ENCODE assay signal across 11 mouse cellular contexts in genomic region chr2:119803618-119804274, GRCm38 (mm10). TPM values are rescaled to one million over a fixed set of nuclear protein-coding genes. Genes with fewer than 3 reads are reported as not detected.
DNase-seq lines count a peak whose midpoint lies in the region; ATAC-seq and TF ChIP-seq lines count a peak whose summit lies in the region.
"Had no signal": no experiment of that assay in that cellular context is flagged by ENCODE, and none has a peak within 500 bp of the region (broad histone marks: within the 10 kb centered on the region; RNA-seq: fewer than 3 reads in every experiment).

No protein-coding gene starts in this region.

- H3K9me3 ChIP-seq in forebrain, embryonic 11.5 days (ENCODE audit: control insufficient read depth, low read length): no peaks in the 10 kb centered on the region
- no peaks in the 10 kb centered on the region for H3K9me3 ChIP-seq in forebrain, postnatal 0 days (ENCODE audit: low read length)
- H3K9me3 ChIP-seq in midbrain, embryonic 11.5 days (ENCODE audit: control insufficient read depth, low read length): no peaks in the 10 kb centered on the region
- no peaks in the 10 kb centered on the region for H3K9me3 ChIP-seq in midbrain, embryonic 15.5 days
- H3K9me3 ChIP-seq in hindbrain, embryonic 12.5 days (replicated peaks): no peaks in the 10 kb centered on the region
- H3K9me3 ChIP-seq in stomach, embryonic 16.5 days (replicated peaks; ENCODE audit: control insufficient read depth, low read length): no peaks in the 10 kb centered on the region

- TF ChIP-seq CTCF in forebrain, postnatal 0 days (IDR thresholded peaks at IDR 0.05; ENCODE audit: low read depth): no peak
- no peak for TF ChIP-seq CTCF in thymus, adult 2 months (IDR thresholded peaks at IDR 0.05; ENCODE audit: borderline replicate concordance, control insufficient read depth, extremely low read depth, insufficient read depth, low read length, poor library complexity)

- peaks cover 42% of the 10 kb centered on the region for H3K4me1 ChIP-seq in forebrain, embryonic 11.5 days (replicated peaks; ENCODE audit: control insufficient read depth, insufficient read depth, low read length)
- H3K4me1 ChIP-seq in forebrain, postnatal 0 days (ENCODE audit: insufficient read depth): peaks cover 8% of the 10 kb centered on the region
- peaks cover 47% of the 10 kb centered on the region for H3K4me1 ChIP-seq in midbrain, embryonic 11.5 days (ENCODE audit: control insufficient read depth, insufficient read depth, low read length)
- H3K4me1 ChIP-seq in midbrain, embryonic 15.5 days: peaks cover 45% of the 10 kb centered on the region
- H3K4me1 ChIP-seq in hindbrain, embryonic 12.5 days: peaks cover 61% of the 10 kb centered on the region
- H3K4me1 ChIP-seq in stomach, embryonic 16.5 days (ENCODE audit: control insufficient read depth, insufficient read depth, low read length): peaks cover 59% of the 10 kb centered on the region
- H3K4me1 ChIP-seq in thymus, adult 2 months (replicated peaks; ENCODE audit: control insufficient read depth, insufficient read depth, low read length): peaks cover 12% of the 10 kb centered on the region

- H3K4me2 ChIP-seq in forebrain, embryonic 11.5 days (ENCODE audit: low read depth, low read length, severe bottlenecking): peak overlapping the region; percentile 22; the same call in 1 of the 2 replicates
- H3K4me2 ChIP-seq in forebrain, postnatal 0 days (ENCODE audit: low read depth): no peak overlapping the region
- H3K4me2 ChIP-seq in midbrain, embryonic 11.5 days: peak overlapping the region; percentile 24; the same call in 1 of the 2 replicates
- no peak overlapping the region for H3K4me2 ChIP-seq in midbrain, embryonic 15.5 days
- 0 out of 2 replicates have a peak overlapping the region, but pooled peaks have one; percentile 12 for H3K4me2 ChIP-seq in hindbrain, embryonic 12.5 days (replicated peaks)
- no peak overlapping the region for H3K4me2 ChIP-seq in stomach, embryonic 16.5 days (ENCODE audit: low read depth, low read length)

- 5% methylated on average over 6 of the region's 6 CpGs for WGBS in forebrain, embryonic 11.5 days
- WGBS in forebrain, postnatal 0 days: 14% methylated on average over 6 of the region's 6 CpGs
- WGBS in midbrain, embryonic 11.5 days: 12% methylated on average over 6 of the region's 6 CpGs
- 10% methylated on average over 6 of the region's 6 CpGs for WGBS in midbrain, embryonic 15.5 days
- WGBS in hindbrain, embryonic 12.5 days: 14% methylated on average over 6 of the region's 6 CpGs
- WGBS in stomach, embryonic 16.5 days: 51% methylated on average over 6 of the region's 6 CpGs
- WGBS in thymus, adult 2 months: 85% methylated on average over 6 of the region's 6 CpGs

- H3K9ac ChIP-seq in forebrain, embryonic 11.5 days (ENCODE audit: low read length): peak overlapping the region; percentile 17
- H3K9ac ChIP-seq in forebrain, postnatal 0 days: no peak overlapping the region
- H3K9ac ChIP-seq in midbrain, embryonic 11.5 days (ENCODE audit: low read length): peak overlapping the region; percentile 24; the same call in 1 of the 2 replicates
- no peak overlapping the region for H3K9ac ChIP-seq in midbrain, embryonic 15.5 days
- peak overlapping the region; percentile 24; the same call in 1 of the 2 replicates for H3K9ac ChIP-seq in hindbrain, embryonic 12.5 days
- 0 out of 2 replicates have a peak overlapping the region, but pooled peaks have one; percentile 12 for H3K9ac ChIP-seq in stomach, embryonic 16.5 days (ENCODE audit: low read length)

- peaks cover 2% of the 10 kb centered on the region; the same call in 1 of the 2 replicates for H3K27me3 ChIP-seq in forebrain, embryonic 11.5 days (ENCODE audit: control insufficient read depth, insufficient read depth, low read length)
- no peaks in the 10 kb centered on the region for H3K27me3 ChIP-seq in forebrain, postnatal 0 days (ENCODE audit: insufficient read depth, low read length)
- H3K27me3 ChIP-seq in midbrain, embryonic 11.5 days (ENCODE audit: control insufficient read depth, insufficient read depth, low read length): no peaks in the 10 kb centered on the region
- H3K27me3 ChIP-seq in midbrain, embryonic 15.5 days (replicated peaks): peaks cover 3% of the 10 kb centered on the region; the same call in 1 of the 2 replicates
- peaks cover 13% of the 10 kb centered on the region; the same call in 1 of the 2 replicates for H3K27me3 ChIP-seq in hindbrain, embryonic 12.5 days
- no peaks in the 10 kb centered on the region for H3K27me3 ChIP-seq in stomach, embryonic 16.5 days (ENCODE audit: control insufficient read depth, insufficient read depth, low read length)
- peaks cover 11% of the 10 kb centered on the region for H3K27me3 ChIP-seq in thymus, adult 2 months (ENCODE audit: control insufficient read depth, insufficient read depth, low read length)

- H3K36me3 ChIP-seq in forebrain, embryonic 11.5 days (ENCODE audit: control insufficient read depth, insufficient read depth, low read length): no peaks in the 10 kb centered on the region; the same call in 1 of the 2 replicates
- H3K36me3 ChIP-seq in forebrain, postnatal 0 days (ENCODE audit: insufficient read depth): peaks cover 9% of the 10 kb centered on the region; the same call in 1 of the 2 replicates
- peaks cover 2% of the 10 kb centered on the region; the same call in 1 of the 2 replicates for H3K36me3 ChIP-seq in midbrain, embryonic 11.5 days (ENCODE audit: control insufficient read depth, insufficient read depth, low read length)
- H3K36me3 ChIP-seq in midbrain, embryonic 15.5 days (replicated peaks): no peaks in the 10 kb centered on the region
- peaks cover 11% of the 10 kb centered on the region; the same call in 1 of the 2 replicates for H3K36me3 ChIP-seq in hindbrain, embryonic 12.5 days
- no peaks in the 10 kb centered on the region; the same call in 1 of the 2 replicates for H3K36me3 ChIP-seq in stomach, embryonic 16.5 days (ENCODE audit: control insufficient read depth, insufficient read depth, low read length)
- H3K36me3 ChIP-seq in thymus, adult 2 months (ENCODE audit: control insufficient read depth, insufficient read depth, low read length): no peaks in the 10 kb centered on the region

- ATAC-seq in forebrain, embryonic 11.5 days (replicated peaks; ENCODE audit: low FRiP score): no peak
- ATAC-seq in forebrain, postnatal 0 days: no peak
- ATAC-seq in midbrain, embryonic 11.5 days (ENCODE audit: low FRiP score): no peak
- ATAC-seq in midbrain, embryonic 15.5 days (replicated peaks): no peak
- ATAC-seq in hindbrain, embryonic 12.5 days (ENCODE audit: low FRiP score): peak; percentile 39
- ATAC-seq in stomach, embryonic 16.5 days (ENCODE audit: insufficient read depth, low FRiP score): no peak
- no peak for ATAC-seq in granulocyte monocyte progenitor cell, adult 5-6 weeks (replicated peaks; ENCODE audit: poor library complexity, severe bottlenecking)

- TF ChIP-seq POLR2A in thymus, adult 2 months (IDR thresholded peaks at IDR 0.05; ENCODE audit: control insufficient read depth, extremely low read depth, insufficient read depth, low read length, poor library complexity): no peak

- DNase-seq in forebrain, embryonic 11.5 days (ENCODE audit: low spot score): no peak
- DNase-seq in forebrain, postnatal 0 days: no peak
- peak; percentile 90 for DNase-seq in midbrain, embryonic 11.5 days (ENCODE audit: low spot score, missing footprints)
- no peak for DNase-seq in thymus, adult 2 months
- DNase-seq: gastrocnemius, postnatal 10 days; kidney, postnatal 25 days; lung, postnatal 14 days had no signal

- no peak overlapping the region for H3K4me3 ChIP-seq in forebrain, embryonic 11.5 days (ENCODE audit: low read depth, low read length)
- no peak overlapping the region for H3K4me3 ChIP-seq in forebrain, postnatal 0 days (ENCODE audit: low read depth, low read length)
- H3K4me3 ChIP-seq in midbrain, embryonic 11.5 days (ENCODE audit: low read depth, low read length): no peak overlapping the region
- no peak overlapping the region for H3K4me3 ChIP-seq in midbrain, embryonic 15.5 days
- H3K4me3 ChIP-seq in hindbrain, embryonic 12.5 days: no peak overlapping the region
- no peak overlapping the region for H3K4me3 ChIP-seq in stomach, embryonic 16.5 days (replicated peaks; ENCODE audit: low read length)
- no peak overlapping the region for H3K4me3 ChIP-seq in thymus, adult 2 months (ENCODE audit: control insufficient read depth, insufficient read depth, low read length)

- H3K27ac ChIP-seq in forebrain, embryonic 11.5 days (ENCODE audit: low read depth, low read length): peak overlapping the region; percentile 25; the same call in 1 of the 2 replicates
- H3K27ac ChIP-seq in forebrain, postnatal 0 days (ENCODE audit: low read depth, low read length): no peak overlapping the region
- no peak overlapping the region for H3K27ac ChIP-seq in midbrain, embryonic 11.5 days (ENCODE audit: low read depth, low read length)
- no peak overlapping the region for H3K27ac ChIP-seq in midbrain, embryonic 15.5 days
- peak overlapping the region; percentile 67 for H3K27ac ChIP-seq in hindbrain, embryonic 12.5 days
- peak overlapping the region; percentile 59; the same call in 1 of the 2 replicates for H3K27ac ChIP-seq in stomach, embryonic 16.5 days (ENCODE audit: low read length)
- no peak overlapping the region for H3K27ac ChIP-seq in thymus, adult 2 months (ENCODE audit: control insufficient read depth, insufficient read depth, low read length)

RNA-seq across cellular contexts. Expression of gene Tyro3, which starts 6.2 kb away (rescaled TPM):
- polyA plus RNA-seq in forebrain, embryonic 11.5 days (2014; fragmentation: Nextera tagmentation; extraction: Ambion mirVana): 27.7 and 29.8 TPM in 2 replicates
- 46.6 and 47.5 TPM in 2 replicates for total RNA-seq in forebrain, postnatal 0 days (2014; rRNA removed)
- polyA plus RNA-seq in forebrain, postnatal 0 days (2015; fragmentation: Nextera tagmentation; extraction: Ambion mirVana): 17.3 and 18.5 TPM in 2 replicates
- 19.1 and 22.6 TPM in 2 replicates for polyA plus RNA-seq in midbrain, embryonic 11.5 days (2014; fragmentation: Nextera tagmentation; extraction: Ambion mirVana)
- polyA plus RNA-seq in midbrain, embryonic 15.5 days (2015; fragmentation: Nextera tagmentation; extraction: Ambion mirVana): 20.3 and 22.2 TPM in 2 replicates
- 27.1 and 27.8 TPM in 2 replicates for polyA plus RNA-seq in hindbrain, embryonic 12.5 days (2016; fragmentation: Nextera tagmentation; extraction: Ambion mirVana)
- 26.7 and 31.1 TPM in 2 replicates for polyA plus RNA-seq in stomach, embryonic 16.5 days (2015; fragmentation: Nextera tagmentation; extraction: Ambion mirVana)
- polyA plus RNA-seq in thymus, adult 2 months (2012; rRNA removed): 6.5 and 7.1 TPM in 2 replicates
- 0.15 TPM in 1 of 2 replicates, not detected in the other for total RNA-seq in granulocyte monocyte progenitor cell, adult 5-6 weeks (2014; fragmentation: Nextera tagmentation)
- total RNA-seq in granulocyte monocyte progenitor cell, adult 5-6 weeks (2017): not detected in 2 replicates

RNA-seq across cellular contexts. Expression of gene Rpap1, which starts 16.4 kb away (rescaled TPM):
- 38.1 and 40.3 TPM in 2 replicates for polyA plus RNA-seq in forebrain, embryonic 11.5 days (2014; fragmentation: Nextera tagmentation; extraction: Ambion mirVana)
- total RNA-seq in forebrain, postnatal 0 days (2014; rRNA removed): 18.9 and 20.4 TPM in 2 replicates
- 8.0 and 9.9 TPM in 2 replicates for polyA plus RNA-seq in forebrain, postnatal 0 days (2015; fragmentation: Nextera tagmentation; extraction: Ambion mirVana)
- polyA plus RNA-seq in midbrain, embryonic 11.5 days (2014; fragmentation: Nextera tagmentation; extraction: Ambion mirVana): 18.2 and 22.8 TPM in 2 replicates
- polyA plus RNA-seq in midbrain, embryonic 15.5 days (2015; fragmentation: Nextera tagmentation; extraction: Ambion mirVana): 21.3 and 21.6 TPM in 2 replicates
- polyA plus RNA-seq in hindbrain, embryonic 12.5 days (2016; fragmentation: Nextera tagmentation; extraction: Ambion mirVana): 29.3 and 31.0 TPM in 2 replicates
- polyA plus RNA-seq in stomach, embryonic 16.5 days (2015; fragmentation: Nextera tagmentation; extraction: Ambion mirVana): 26.1 and 26.7 TPM in 2 replicates
- 54.6 and 64.4 TPM in 2 replicates for polyA plus RNA-seq in thymus, adult 2 months (2012; rRNA removed)
- total RNA-seq in granulocyte monocyte progenitor cell, adult 5-6 weeks (2014; fragmentation: Nextera tagmentation): 15.8 and 16.1 TPM in 2 replicates
- total RNA-seq in granulocyte monocyte progenitor cell, adult 5-6 weeks (2017): 10.7 and 11.7 TPM in 2 replicates

RNA-seq across cellular contexts. Expression of gene Ltk, which starts 43.5 kb away (rescaled TPM):
- polyA plus RNA-seq in forebrain, embryonic 11.5 days (2014; fragmentation: Nextera tagmentation; extraction: Ambion mirVana): 0.11 and 0.19 TPM in 2 replicates
- 1.3 and 1.7 TPM in 2 replicates for total RNA-seq in forebrain, postnatal 0 days (2014; rRNA removed)
- 0.48 and 0.56 TPM in 2 replicates for polyA plus RNA-seq in forebrain, postnatal 0 days (2015; fragmentation: Nextera tagmentation; extraction: Ambion mirVana)
- 0.05 TPM in 1 of 2 replicates, not detected in the other for polyA plus RNA-seq in midbrain, embryonic 11.5 days (2014; fragmentation: Nextera tagmentation; extraction: Ambion mirVana)
- polyA plus RNA-seq in midbrain, embryonic 15.5 days (2015; fragmentation: Nextera tagmentation; extraction: Ambion mirVana): 2.2 and 3.5 TPM in 2 replicates
- polyA plus RNA-seq in hindbrain, embryonic 12.5 days (2016; fragmentation: Nextera tagmentation; extraction: Ambion mirVana): 0.23 and 0.34 TPM in 2 replicates
- 1.7 and 2.1 TPM in 2 replicates for polyA plus RNA-seq in stomach, embryonic 16.5 days (2015; fragmentation: Nextera tagmentation; extraction: Ambion mirVana)
- polyA plus RNA-seq in thymus, adult 2 months (2012; rRNA removed): 11.5 and 13.0 TPM in 2 replicates
- total RNA-seq in granulocyte monocyte progenitor cell, adult 5-6 weeks (2014; fragmentation: Nextera tagmentation): not detected in 2 replicates
- total RNA-seq in granulocyte monocyte progenitor cell, adult 5-6 weeks (2017): not detected in 2 replicates
- total RNA-seq: gastrocnemius, postnatal 10 days had no signal

Comparison
In these comparisons a context has a peak if more than half of its experiments do, and no peak if none do; other contexts are left out.
1. H3K27ac ChIP-seq: peak in forebrain, embryonic 11.5 days (single experiment), hindbrain, embryonic 12.5 days (single experiment) and stomach, embryonic 16.5 days (single experiment); none in forebrain, postnatal 0 days (single experiment), midbrain, embryonic 11.5 days (single experiment), midbrain, embryonic 15.5 days (single experiment) and thymus, adult 2 months (single experiment).
2. H3K4me2 ChIP-seq: peak in forebrain, embryonic 11.5 days (single experiment), midbrain, embryonic 11.5 days (single experiment) and hindbrain, embryonic 12.5 days (single experiment); none in forebrain, postnatal 0 days (single experiment), midbrain, embryonic 15.5 days (single experiment) and stomach, embryonic 16.5 days (single experiment).
3. H3K9ac ChIP-seq: peak in forebrain, embryonic 11.5 days (single experiment), midbrain, embryonic 11.5 days (single experiment), hindbrain, embryonic 12.5 days (single experiment) and stomach, embryonic 16.5 days (single experiment); none in forebrain, postnatal 0 days (single experiment) and midbrain, embryonic 15.5 days (single experiment).